Mouse (Mus musculus) lung, postnatal 0 days (tissue): ENCODE data around the gene Gm37240. TPM values are rescaled to one million over a fixed set of nuclear protein-coding genes. Genes with fewer than 3 reads are reported as not detected.

Experiments used
- ATAC-seq: fragments of 200-750 bp; cut with Nextera tagmentation; 2 replicates; pipeline ENCODE4 v1.8.0; 2017; ENCODE audit warnings: moderate library complexity
- DNase-seq: peaks from one replicate; pipeline ENCODE4 v3.0.0-alpha.2; 2016; ENCODE audit warnings: low spot score
- H3K27ac ChIP-seq: fragments of 300-500 bp; sonication (generic); 2 replicates; pipeline ENCODE4 v1.5.1; 2014; ENCODE audit warnings: antibody characterized with exemption, mild to moderate bottlenecking, low read length, mixed read lengths
- H3K27me3 ChIP-seq: fragments of 300-500 bp; sonication (generic); replicated peaks from 2 replicates; pipeline ENCODE4 v1.6.1; 2014; ENCODE audit warnings: low read length, mixed read lengths; ENCODE audit not compliant: insufficient read depth
- H3K36me3 ChIP-seq: fragments of 300-500 bp; sonication (generic); 2 replicates; pipeline ENCODE4 v1.6.1; 2014; ENCODE audit warnings: low read length, mixed read lengths; ENCODE audit not compliant: insufficient read depth
- H3K4me1 ChIP-seq: fragments of 300-500 bp; sonication (generic); 2 replicates; pipeline ENCODE4 v1.6.1; 2014; ENCODE audit warnings: antibody characterized with exemption, low read depth, low read length, mixed read lengths; ENCODE audit not compliant: insufficient read depth
- H3K4me2 ChIP-seq: fragments of 300-500 bp; sonication (generic); replicated peaks from 2 replicates; pipeline ENCODE4 v1.6.1; 2014; ENCODE audit warnings: low read depth, mild to moderate bottlenecking, low read length, moderate library complexity, mixed read lengths
- H3K4me3 ChIP-seq: fragments of 300-500 bp; sonication (generic); 2 replicates; pipeline ENCODE4 v1.5.1; 2014; ENCODE audit warnings: low read depth, low read length
- H3K9ac ChIP-seq: fragments of 300-500 bp; sonication (generic); replicated peaks from 2 replicates; pipeline ENCODE4 v1.6.1; 2014; ENCODE audit warnings: low read depth, mild to moderate bottlenecking
- H3K9me3 ChIP-seq: fragments of 300-500 bp; sonication (generic); 2 replicates; pipeline ENCODE4 v1.6.1; 2016; ENCODE audit warnings: low read length, mixed read lengths
- CTCF ChIP-seq: IDR thresholded peaks from 2 replicates; pipeline ENCODE4 v1.5.1; 2016; ENCODE audit warnings: antibody characterized with exemption, mild to moderate bottlenecking
- EP300 ChIP-seq: IDR thresholded peaks from 2 replicates; pipeline ENCODE4 v1.6.1; 2016; ENCODE audit warnings: antibody characterized with exemption, mild to moderate bottlenecking, control low read depth
- WGBS: fragments of 180-500 bp; shearing (Covaris S2); extraction: QIAGEN DNeasy Blood & Tissue Kit; methylation state at CpG from one replicate; pipeline ENCODE4 v1.1.7; 2014; 5-methylcytosine and 5-hydroxymethylcytosine counted together
- polyA plus RNA-seq: library from polyadenylated mRNA; unstranded; fragments of >200 nt; fragmentation: Nextera tagmentation; extraction: Ambion mirVana; gene quantifications from 2 replicates; pipeline ENCODE4 v1.2.1, GENCODE M21; 2015

Gene Gm37240
- polyA plus RNA-seq, 1 experiment from 2014 or later = 8.9 TPM

- DNase-seq = peak; percentile 27
- Histone ChIP-seq H3K9ac (no peak overlapping the region), H3K4me2 (no peak overlapping the region), H3K27me3 (no peaks in the 10 kb centered on the region), H3K4me3 (no peak overlapping the region), H3K9me3 (no peaks in the 10 kb centered on the region), H3K36me3 (no peaks in the 10 kb centered on the region), H3K27ac (no peak overlapping the region), H3K4me1 (0 out of 2 replicates have a peak, but pooled peaks cover 5% of the 10 kb centered on the region)
- TF ChIP-seq EP300 (no peak), CTCF (no peak)
- peak; percentile 30; the same call in 1 of the 2 replicates for ATAC-seq
- WGBS = 26% methylated on average over 2 of the region's 2 CpGs
Observed at GRCm38 (mm10) chr3:84771980-84772379, 1115.3 kb downstream of the Gm37240 start.

DNA sequence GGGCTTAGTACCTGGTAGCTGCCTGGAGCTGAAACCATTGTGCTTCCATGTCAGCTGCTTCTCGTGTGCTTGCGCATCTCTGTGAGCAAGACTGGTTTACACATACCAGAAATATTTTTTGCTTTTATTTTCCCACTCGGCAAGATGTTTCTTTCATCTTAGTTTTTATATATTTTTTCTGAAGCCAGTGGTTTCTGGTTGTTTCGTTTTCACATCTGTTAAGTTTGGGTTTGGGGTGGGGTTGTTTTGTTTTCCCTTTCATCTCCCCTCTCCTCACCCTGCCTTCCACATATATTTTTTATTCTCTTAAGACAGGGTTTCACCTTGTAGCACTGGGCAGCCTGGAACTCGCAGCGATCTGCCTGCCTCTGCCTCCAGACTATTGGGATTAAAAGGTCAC is 1116.8 kb downstream of the Gm37240 start:
- Histone ChIP-seq H3K9me3 (no peaks in the 10 kb centered on the region), H3K27ac (no peak overlapping the region), H3K4me3 (no peak overlapping the region), H3K4me2 (no peak overlapping the region), H3K36me3 (no peaks in the 10 kb centered on the region), H3K27me3 (no peaks in the 10 kb centered on the region), H3K9ac (no peak overlapping the region), H3K4me1 (0 out of 2 replicates have a peak, but pooled peaks cover under 1% of the 10 kb centered on the region)
- ATAC-seq (no peak), DNase-seq (no peak)
- TF ChIP-seq CTCF = no peak
- no peak for TF ChIP-seq EP300
- WGBS = 78% methylated on average over 6 of the region's 6 CpGs

DNA sequence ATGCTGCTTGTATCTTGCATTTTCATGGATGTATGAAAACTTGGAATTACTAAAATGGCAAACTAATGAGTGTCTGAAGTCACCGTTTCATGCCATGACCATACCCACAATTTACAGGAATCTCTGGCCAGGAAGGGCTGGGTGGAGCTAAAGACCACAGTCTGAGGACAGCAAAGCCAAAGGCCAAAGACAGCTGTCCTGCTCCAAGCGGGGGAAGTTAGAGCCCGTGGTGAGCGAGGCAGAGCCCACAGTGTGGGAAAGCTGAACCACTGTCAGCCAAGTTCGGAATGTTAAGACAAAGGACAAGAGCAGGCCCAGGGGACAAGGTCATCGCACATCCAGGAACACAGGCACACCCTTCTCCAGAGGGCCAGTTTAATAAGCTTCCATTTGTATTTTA is 1117.9 kb downstream of the Gm37240 start:
- H3K9me3 ChIP-seq = no peaks in the 10 kb centered on the region
- H3K9ac ChIP-seq = no peak overlapping the region
- H3K4me1 ChIP-seq = no peaks in the 10 kb centered on the region
- no peak for ATAC-seq
- no peaks in the 10 kb centered on the region for H3K27me3 ChIP-seq
- TF ChIP-seq CTCF (no peak), EP300 (no peak)
- no peak overlapping the region for H3K27ac ChIP-seq
- H3K4me2 ChIP-seq = no peak overlapping the region
- no peak for DNase-seq
- 76% methylated on average over 6 of the region's 6 CpGs for WGBS
- H3K36me3 ChIP-seq = no peaks in the 10 kb centered on the region
- no peak overlapping the region for H3K4me3 ChIP-seq

DNA sequence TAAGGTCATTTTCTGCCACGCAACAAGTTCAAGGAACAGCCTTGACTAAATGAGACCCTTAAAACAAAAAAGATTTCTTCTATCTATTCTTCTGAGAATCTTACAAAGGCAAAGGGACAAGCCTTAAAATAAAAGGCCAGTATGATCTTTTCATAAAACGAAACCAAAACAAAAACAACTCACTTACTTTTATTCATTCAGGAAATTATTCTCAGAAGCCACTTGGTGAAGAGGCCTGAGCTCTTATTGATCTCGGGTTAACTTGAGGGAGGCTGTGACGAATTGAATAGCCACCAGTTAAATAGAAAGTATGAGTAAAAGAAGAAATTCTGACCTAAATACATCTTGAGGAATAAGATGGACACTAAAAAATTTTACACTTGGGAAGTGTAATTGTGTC is 1118.4 kb downstream of the Gm37240 start:
- no peaks in the 10 kb centered on the region for H3K27me3 ChIP-seq
- no peak overlapping the region for H3K4me3 ChIP-seq
- DNase-seq (no peak), ATAC-seq (no peak)
- H3K9ac ChIP-seq = no peak overlapping the region
- H3K4me1 ChIP-seq = no peaks in the 10 kb centered on the region
- H3K36me3 ChIP-seq = no peaks in the 10 kb centered on the region
- TF ChIP-seq EP300 = no peak
- TF ChIP-seq CTCF = no peak
- H3K27ac ChIP-seq = no peak overlapping the region
- no peak overlapping the region for H3K4me2 ChIP-seq
- H3K9me3 ChIP-seq = no peaks in the 10 kb centered on the region
- WGBS = 93% methylated on average over 4 of the region's 4 CpGs

DNA sequence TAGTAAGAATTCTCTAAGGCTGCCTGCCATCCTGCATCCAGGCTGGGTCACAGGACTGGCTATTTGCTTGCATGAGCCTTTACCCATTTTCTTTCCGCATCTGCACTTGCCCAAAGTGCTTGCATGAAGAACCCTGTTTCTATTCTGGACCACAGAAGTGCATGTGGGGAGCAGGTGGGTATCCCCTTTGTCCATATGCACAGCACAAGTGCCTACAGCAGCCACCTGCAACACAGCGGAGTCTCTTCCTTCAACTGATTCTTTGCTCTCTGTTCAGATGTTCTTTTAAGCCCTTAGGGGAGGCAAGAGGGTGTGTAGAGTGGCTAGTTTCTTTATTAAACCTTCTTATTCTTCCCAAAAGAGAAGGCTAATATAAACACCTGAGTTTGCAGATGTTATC is 1133.5 kb downstream of the Gm37240 start:
- Histone ChIP-seq H3K27ac (no peak overlapping the region), H3K4me1 (no peaks in the 10 kb centered on the region), H3K9me3 (no peaks in the 10 kb centered on the region), H3K4me2 (no peak overlapping the region), H3K36me3 (no peaks in the 10 kb centered on the region), H3K4me3 (no peak overlapping the region), H3K27me3 (no peaks in the 10 kb centered on the region), H3K9ac (no peak overlapping the region)
- no peak for DNase-seq
- ATAC-seq = no peak
- TF ChIP-seq EP300 (no peak), CTCF (no peak)
- WGBS = 93% methylated on average over 2 of the region's 2 CpGs

- H3K4me3 ChIP-seq = no peak overlapping the region
- no peak overlapping the region for H3K9ac ChIP-seq
- DNase-seq (no peak), ATAC-seq (no peak)
- no peaks in the 10 kb centered on the region for H3K4me1 ChIP-seq
- no peaks in the 10 kb centered on the region for H3K27me3 ChIP-seq
- no peaks in the 10 kb centered on the region for H3K9me3 ChIP-seq
- no peak overlapping the region for H3K4me2 ChIP-seq
- TF ChIP-seq EP300 (no peak), CTCF (no peak)
- no peaks in the 10 kb centered on the region for H3K36me3 ChIP-seq
- no peak overlapping the region for H3K27ac ChIP-seq
- 46% methylated on average over 5 of the region's 5 CpGs for WGBS
Observed at GRCm38 (mm10) chr3:84749222-84749621, 1138.1 kb downstream of the Gm37240 start.

DNA sequence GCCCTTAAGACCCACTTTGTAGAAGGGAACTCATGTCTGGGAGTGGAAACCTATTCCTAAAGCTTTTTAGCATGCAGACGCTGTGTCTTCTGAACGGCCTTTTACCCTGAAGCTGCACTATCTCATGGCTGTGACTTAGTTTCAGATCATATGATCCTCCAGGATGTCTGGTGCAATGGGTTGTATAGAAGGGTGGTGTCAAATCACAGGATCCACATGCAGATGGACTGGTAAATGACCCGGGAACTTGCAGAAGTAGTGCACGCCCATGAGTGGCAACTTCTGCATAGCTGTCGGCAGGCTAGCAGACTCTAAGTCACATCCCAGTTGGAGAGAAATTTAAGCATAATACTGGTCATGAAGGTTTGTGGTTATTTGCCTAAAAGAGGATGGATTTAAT is 1139.2 kb downstream of the Gm37240 start:
- H3K27me3 ChIP-seq = no peaks in the 10 kb centered on the region
- no peak overlapping the region for H3K4me3 ChIP-seq
- no peaks in the 10 kb centered on the region for H3K4me1 ChIP-seq
- H3K27ac ChIP-seq = no peak overlapping the region
- H3K36me3 ChIP-seq = no peaks in the 10 kb centered on the region
- H3K4me2 ChIP-seq = no peak overlapping the region
- TF ChIP-seq EP300 (no peak), CTCF (no peak)
- H3K9me3 ChIP-seq = no peaks in the 10 kb centered on the region
- DNase-seq (no peak), ATAC-seq (no peak)
- no peak overlapping the region for H3K9ac ChIP-seq
- WGBS = 85% methylated on average over 5 of the region's 5 CpGs
